Mouse (Mus musculus) heart, embryonic 10.5 days (tissue): ENCODE data around the gene Cdk15. TPM values are rescaled to one million over a fixed set of nuclear protein-coding genes. Genes with fewer than 3 reads are reported as not detected.

Source experiments
- DNase-seq: peaks from one replicate; pipeline ENCODE4 v3.0.0-alpha.2; 2017; ENCODE audit warnings: low spot score
- H3K27ac ChIP-seq: fragments of 300-500 bp; sonication (generic); 2 replicates; pipeline ENCODE4 v1.5.1; 2016; ENCODE audit warnings: mild to moderate bottlenecking
- H3K27me3 ChIP-seq: fragments of 300-500 bp; sonication (generic); 2 replicates; pipeline ENCODE4 v1.6.1; 2016; ENCODE audit warnings: mild to moderate bottlenecking; ENCODE audit not compliant: poor library complexity, insufficient read depth, severe bottlenecking
- H3K36me3 ChIP-seq: fragments of 300-500 bp; sonication (generic); 2 replicates; pipeline ENCODE4 v1.6.1; 2016; ENCODE audit warnings: mild to moderate bottlenecking, moderate library complexity
- H3K4me1 ChIP-seq: fragments of 300-500 bp; sonication (generic); 2 replicates; pipeline ENCODE4 v1.6.1; 2016; ENCODE audit warnings: mild to moderate bottlenecking
- H3K4me3 ChIP-seq: fragments of 300-500 bp; sonication (generic); 2 replicates; pipeline ENCODE4 v1.5.1; 2016; ENCODE audit warnings: mild to moderate bottlenecking, moderate library complexity
- H3K9me3 ChIP-seq: fragments of 300-500 bp; sonication (generic); 2 replicates; pipeline ENCODE4 v1.6.1; 2016; ENCODE audit warnings: mild to moderate bottlenecking, moderate library complexity
- WGBS: fragments of 180-500 bp; shearing (Covaris S2); methylation state at CpG from one replicate; pipeline ENCODE4 v1.1.7; 2016; 5-methylcytosine and 5-hydroxymethylcytosine counted together
- polyA plus RNA-seq: library from polyadenylated mRNA; unstranded; fragments of >200 nt; fragmentation: Nextera tagmentation; extraction: Ambion mirVana; gene quantifications from 2 replicates; pipeline ENCODE4 v1.2.1, GENCODE M21; 2016

Cdk15 gene
- polyA plus RNA-seq, result 0.20 TPM in 1 of 2 replicates, not detected in the other

- peaks cover 9% of the 10 kb centered on the region; the same call in 1 of the 2 replicates for H3K4me1 ChIP-seq
- H3K36me3 ChIP-seq, result no peaks in the 10 kb centered on the region
- H3K27ac ChIP-seq, result no peak within 1 kb of the TSS
- peak within 1 kb of the TSS; percentile 33; the same call in 1 of the 2 replicates for H3K4me3 ChIP-seq
- no peaks in the 10 kb centered on the region for H3K9me3 ChIP-seq
- 19% methylated on average over 13 of the region's 13 CpGs for WGBS
- H3K27me3 ChIP-seq, result peaks cover 6% of the 10 kb centered on the region; the same call in 1 of the 2 replicates
- no peak for DNase-seq
Measured at GRCm38 (mm10) chr1:59256751-59257231, at the start of gene Cdk15. TSS of gene Cdk15 (plus strand) at chr1:59256906.

GRCm38 (mm10) chr1:59208331-59208730 is 48.4 kb upstream of the Cdk15 start:
- Histone ChIP-seq H3K4me1 (no peaks in the 10 kb centered on the region), H3K27me3 (no peaks in the 10 kb centered on the region), H3K27ac (no peak overlapping the region), H3K4me3 (no peak overlapping the region), H3K36me3 (peaks cover 20% of the 10 kb centered on the region; the same call in 1 of the 2 replicates), H3K9me3 (no peaks in the 10 kb centered on the region)
- DNase-seq, result no peak
- 83% methylated on average over 1 of the region's 1 CpGs for WGBS

- WGBS, result 73% methylated on average over 4 of the region's 4 CpGs
- H3K4me3 ChIP-seq, result no peak overlapping the region
- H3K36me3 ChIP-seq, result peaks cover 30% of the 10 kb centered on the region
- H3K27ac ChIP-seq, result no peak overlapping the region
- no peaks in the 10 kb centered on the region for H3K27me3 ChIP-seq
- H3K9me3 ChIP-seq, result no peaks in the 10 kb centered on the region
- H3K4me1 ChIP-seq, result no peaks in the 10 kb centered on the region
- DNase-seq, result no peak
Measured at GRCm38 (mm10) chr1:59211651-59212050, 45.1 kb upstream of the Cdk15 start.

GRCm38 (mm10) chr1:59212076-59212779 is 44.5 kb upstream of the Cdk15 start:
- whole genome bisulfite sequencing, result 76% methylated on average over 5 of the region's 5 CpGs
- H3K27me3 ChIP-seq, result no peaks in the 10 kb centered on the region
- no peak for DNase-seq

GRCm38 (mm10) chr1:59212951-59213350 is 43.8 kb upstream of the Cdk15 start:
- DNase-seq, result no peak
- no peak overlapping the region for H3K27ac ChIP-seq
- no CpG with 5 or more reads among the region's 1 CpGs for WGBS
- H3K27me3 ChIP-seq, result no peaks in the 10 kb centered on the region
- no peaks in the 10 kb centered on the region for H3K9me3 ChIP-seq
- H3K36me3 ChIP-seq, result peaks cover 33% of the 10 kb centered on the region
- H3K4me1 ChIP-seq, result no peaks in the 10 kb centered on the region
- H3K4me3 ChIP-seq, result no peak overlapping the region

More at GRCm38 (mm10) chr1:59212076-59212779, 44.5 kb upstream of the Cdk15 start:
- H3K27ac ChIP-seq, result no peak overlapping the region
- H3K36me3 ChIP-seq, result peaks cover 30% of the 10 kb centered on the region
- H3K9me3 ChIP-seq, result no peaks in the 10 kb centered on the region
- no peak overlapping the region for H3K4me3 ChIP-seq
- H3K4me1 ChIP-seq, result no peaks in the 10 kb centered on the region

GRCm38 (mm10) chr1:59215446-59215845 is 41.3 kb upstream of the Cdk15 start:
- DNase-seq, result no peak
- Histone ChIP-seq H3K4me1 (0 out of 2 replicates have a peak, but pooled peaks cover 2% of the 10 kb centered on the region), H3K27ac (no peak overlapping the region), H3K27me3 (no peaks in the 10 kb centered on the region), H3K9me3 (no peaks in the 10 kb centered on the region), H3K36me3 (peaks cover 27% of the 10 kb centered on the region), H3K4me3 (no peak overlapping the region)
- 92% methylated on average over 11 of the region's 11 CpGs for WGBS

- 0 out of 2 replicates have a peak, but pooled peaks cover 5% of the 10 kb centered on the region for H3K4me1 ChIP-seq
- H3K4me3 ChIP-seq, result no peak overlapping the region
- H3K27ac ChIP-seq, result no peak overlapping the region
- H3K9me3 ChIP-seq, result no peaks in the 10 kb centered on the region
- no peaks in the 10 kb centered on the region for H3K27me3 ChIP-seq
- peaks cover 11% of the 10 kb centered on the region for H3K36me3 ChIP-seq
- DNase-seq, result no peak
- WGBS, result 62% methylated on average over 3 of the region's 3 CpGs
Measured at GRCm38 (mm10) chr1:59220371-59220770, 36.3 kb upstream of the Cdk15 start.

GRCm38 (mm10) chr1:59221591-59221990 is 35.1 kb upstream of the Cdk15 start:
- Histone ChIP-seq H3K27ac (no peak overlapping the region), H3K9me3 (no peaks in the 10 kb centered on the region), H3K27me3 (no peaks in the 10 kb centered on the region), H3K4me3 (no peak overlapping the region), H3K4me1 (0 out of 2 replicates have a peak, but pooled peaks cover 5% of the 10 kb centered on the region), H3K36me3 (peaks cover 6% of the 10 kb centered on the region; the same call in 1 of the 2 replicates)
- 96% methylated on average over 2 of the region's 2 CpGs for WGBS
- no peak for DNase-seq

GRCm38 (mm10) chr1:59222101-59222825 is 34.4 kb upstream of the Cdk15 start:
- peak; percentile 22 for DNase-seq
- Histone ChIP-seq H3K36me3 (peaks cover 6% of the 10 kb centered on the region; the same call in 1 of the 2 replicates), H3K4me1 (0 out of 2 replicates have a peak, but pooled peaks cover 5% of the 10 kb centered on the region), H3K9me3 (no peaks in the 10 kb centered on the region), H3K27ac (no peak overlapping the region), H3K4me3 (no peak overlapping the region), H3K27me3 (no peaks in the 10 kb centered on the region)
- 93% methylated on average over 7 of the region's 7 CpGs for WGBS

GRCm38 (mm10) chr1:59228552-59228951 is 28.2 kb upstream of the Cdk15 start:
- Histone ChIP-seq H3K9me3 (no peaks in the 10 kb centered on the region), H3K27ac (no peak overlapping the region), H3K4me3 (no peak overlapping the region), H3K27me3 (no peaks in the 10 kb centered on the region), H3K36me3 (0 out of 2 replicates have a peak, but pooled peaks cover 6% of the 10 kb centered on the region), H3K4me1 (no peaks in the 10 kb centered on the region)
- 88% methylated on average over 7 of the region's 7 CpGs for WGBS
- DNase-seq, result peak; percentile 45

- Histone ChIP-seq H3K27ac (no peak overlapping the region), H3K4me3 (no peak overlapping the region), H3K4me1 (no peaks in the 10 kb centered on the region), H3K36me3 (0 out of 2 replicates have a peak, but pooled peaks cover 6% of the 10 kb centered on the region), H3K27me3 (no peaks in the 10 kb centered on the region), H3K9me3 (no peaks in the 10 kb centered on the region)
- peak; percentile 33 for DNase-seq
- WGBS, result 61% methylated on average over 4 of the region's 4 CpGs
Measured at GRCm38 (mm10) chr1:59229187-59229586, 27.5 kb upstream of the Cdk15 start.

- Histone ChIP-seq H3K27me3 (no peaks in the 10 kb centered on the region), H3K9me3 (no peaks in the 10 kb centered on the region), H3K27ac (peak within 1 kb of the TSS; percentile 93), H3K4me1 (peaks cover 2% of the 10 kb centered on the region; the same call in 1 of the 2 replicates), H3K4me3 (peak within 1 kb of the TSS; percentile 95), H3K36me3 (no peaks in the 10 kb centered on the region)
- under 1% methylated on average over 58 of the region's 58 CpGs for WGBS
- DNase-seq, result peak; percentile 99
Measured at GRCm38 (mm10) chr1:59236856-59237441, 19.8 kb upstream of the Cdk15 start, which contains the start of gene Als2. TSS of gene Als2 (minus strand) at chr1:59237231.
